Mouse (Mus musculus): ENCODE data around the gene 2200002D01Rik. TPM values are rescaled to one million over a fixed set of nuclear protein-coding genes. Genes with fewer than 3 reads are reported as not detected.
A peak's percentile ranks its signal among the peaks of the same experiment; 100 is the strongest.

Gene 2200002D01Rik
- polyA plus RNA-seq, 2 experiments: 0.92 to 3.0 TPM

- no peaks in the 10 kb centered on the region for H3K27me3 ChIP-seq (ENCODE audit: control insufficient read depth, insufficient read depth, low read length)
- H3K4me2 ChIP-seq (replicated peaks; ENCODE audit: low read depth, low read length, severe bottlenecking): no peak overlapping the region
- no peak overlapping the region for H3K4me3 ChIP-seq (replicated peaks; ENCODE audit: low read length)
- ATAC-seq (ENCODE audit: low FRiP score, low read depth) (no peak), DNase-seq (ENCODE audit: low spot score) (no peak)
- TF ChIP-seq POLR2A (IDR thresholded peaks at IDR 0.05; ENCODE audit: borderline replicate concordance, extremely low read depth, insufficient read depth, insufficient read length): no peak
- no peaks in the 10 kb centered on the region for H3K36me3 ChIP-seq (ENCODE audit: control insufficient read depth, insufficient read depth, low read length)
- H3K4me1 ChIP-seq (ENCODE audit: control insufficient read depth, insufficient read depth, low read length): peaks cover 33% of the 10 kb centered on the region
- WGBS: 37% methylated on average over 19 of the region's 19 CpGs
- H3K9me3 ChIP-seq (ENCODE audit: control insufficient read depth, low read length): no peaks in the 10 kb centered on the region
- H3K27ac ChIP-seq (replicated peaks; ENCODE audit: low read depth, low read length): no peak overlapping the region
- peak overlapping the region; percentile 18; the same call in 1 of the 2 replicates for H3K9ac ChIP-seq (ENCODE audit: low read depth, low read length, severe bottlenecking)
Observed at GRCm38 (mm10) chr7:29293131-29294065, 45.1 kb upstream of the 2200002D01Rik start.

GRCm38 (mm10) chr7:29292458-29293098, 44.3 kb upstream of the 2200002D01Rik start:
- 28% methylated on average over 8 of the region's 8 CpGs for WGBS
- Histone ChIP-seq H3K36me3 (ENCODE audit: control insufficient read depth, insufficient read depth, low read length) (no peaks in the 10 kb centered on the region), H3K27ac (replicated peaks; ENCODE audit: low read depth, low read length) (no peak overlapping the region), H3K4me3 (replicated peaks; ENCODE audit: low read length) (no peak overlapping the region), H3K4me2 (replicated peaks; ENCODE audit: low read depth, low read length, severe bottlenecking) (no peak overlapping the region), H3K9me3 (ENCODE audit: control insufficient read depth, low read length) (no peaks in the 10 kb centered on the region), H3K9ac (ENCODE audit: low read depth, low read length, severe bottlenecking) (peak overlapping the region; percentile 18; the same call in 1 of the 2 replicates), H3K27me3 (ENCODE audit: control insufficient read depth, insufficient read depth, low read length) (no peaks in the 10 kb centered on the region), H3K4me1 (ENCODE audit: control insufficient read depth, insufficient read depth, low read length) (peaks cover 33% of the 10 kb centered on the region)
- no peak for TF ChIP-seq POLR2A (IDR thresholded peaks at IDR 0.05; ENCODE audit: borderline replicate concordance, extremely low read depth, insufficient read depth, insufficient read length)
- ATAC-seq (ENCODE audit: low FRiP score, low read depth) (no peak), DNase-seq (ENCODE audit: low spot score) (no peak)

- H3K4me2 ChIP-seq (replicated peaks; ENCODE audit: low read depth, low read length, severe bottlenecking): no peak overlapping the region
- H3K4me3 ChIP-seq (replicated peaks; ENCODE audit: low read length): no peak overlapping the region
- no peaks in the 10 kb centered on the region for H3K36me3 ChIP-seq (ENCODE audit: control insufficient read depth, insufficient read depth, low read length)
- DNase-seq (ENCODE audit: low spot score): no peak
- H3K9ac ChIP-seq (ENCODE audit: low read depth, low read length, severe bottlenecking): no peak overlapping the region
- H3K27ac ChIP-seq (replicated peaks; ENCODE audit: low read depth, low read length): no peak overlapping the region
- no peak for TF ChIP-seq POLR2A (IDR thresholded peaks at IDR 0.05; ENCODE audit: borderline replicate concordance, extremely low read depth, insufficient read depth, insufficient read length)
- 22% methylated on average over 5 of the region's 7 CpGs for WGBS
- ATAC-seq (ENCODE audit: low FRiP score, low read depth): no peak
- no peaks in the 10 kb centered on the region for H3K27me3 ChIP-seq (ENCODE audit: control insufficient read depth, insufficient read depth, low read length)
- peaks cover 33% of the 10 kb centered on the region for H3K4me1 ChIP-seq (ENCODE audit: control insufficient read depth, insufficient read depth, low read length)
- no peaks in the 10 kb centered on the region for H3K9me3 ChIP-seq (ENCODE audit: control insufficient read depth, low read length)
Observed at GRCm38 (mm10) chr7:29291616-29292457, 43.6 kb upstream of the 2200002D01Rik start.

GRCm38 (mm10) chr7:29290691-29291485, 42.6 kb upstream of the 2200002D01Rik start:
- WGBS: 34% methylated on average over 11 of the region's 11 CpGs
- Histone ChIP-seq H3K36me3 (ENCODE audit: control insufficient read depth, insufficient read depth, low read length) (no peaks in the 10 kb centered on the region), H3K27me3 (ENCODE audit: control insufficient read depth, insufficient read depth, low read length) (no peaks in the 10 kb centered on the region), H3K4me2 (replicated peaks; ENCODE audit: low read depth, low read length, severe bottlenecking) (peak overlapping the region; percentile 7; the same call in 1 of the 2 replicates), H3K27ac (replicated peaks; ENCODE audit: low read depth, low read length) (0 out of 2 replicates have a peak overlapping the region, but pooled peaks have one; percentile 5), H3K9me3 (ENCODE audit: control insufficient read depth, low read length) (no peaks in the 10 kb centered on the region), H3K4me1 (ENCODE audit: control insufficient read depth, insufficient read depth, low read length) (peaks cover 33% of the 10 kb centered on the region), H3K9ac (ENCODE audit: low read depth, low read length, severe bottlenecking) (no peak overlapping the region), H3K4me3 (replicated peaks; ENCODE audit: low read length) (no peak overlapping the region)
- no peak for ATAC-seq (ENCODE audit: low FRiP score, low read depth)
- DNase-seq (ENCODE audit: low spot score): no peak
- TF ChIP-seq POLR2A (IDR thresholded peaks at IDR 0.05; ENCODE audit: borderline replicate concordance, extremely low read depth, insufficient read depth, insufficient read length): no peak

All from limb, embryonic 14.5 days (tissue).